Mouse (Mus musculus): ENCODE measurements around the gene Eif4g2. TPM values are rescaled to one million over a fixed set of nuclear protein-coding genes. Genes with fewer than 3 reads are reported as not detected.

Gene Eif4g2
- polyA plus RNA-seq, 1 experiment = 167 TPM

DNA sequence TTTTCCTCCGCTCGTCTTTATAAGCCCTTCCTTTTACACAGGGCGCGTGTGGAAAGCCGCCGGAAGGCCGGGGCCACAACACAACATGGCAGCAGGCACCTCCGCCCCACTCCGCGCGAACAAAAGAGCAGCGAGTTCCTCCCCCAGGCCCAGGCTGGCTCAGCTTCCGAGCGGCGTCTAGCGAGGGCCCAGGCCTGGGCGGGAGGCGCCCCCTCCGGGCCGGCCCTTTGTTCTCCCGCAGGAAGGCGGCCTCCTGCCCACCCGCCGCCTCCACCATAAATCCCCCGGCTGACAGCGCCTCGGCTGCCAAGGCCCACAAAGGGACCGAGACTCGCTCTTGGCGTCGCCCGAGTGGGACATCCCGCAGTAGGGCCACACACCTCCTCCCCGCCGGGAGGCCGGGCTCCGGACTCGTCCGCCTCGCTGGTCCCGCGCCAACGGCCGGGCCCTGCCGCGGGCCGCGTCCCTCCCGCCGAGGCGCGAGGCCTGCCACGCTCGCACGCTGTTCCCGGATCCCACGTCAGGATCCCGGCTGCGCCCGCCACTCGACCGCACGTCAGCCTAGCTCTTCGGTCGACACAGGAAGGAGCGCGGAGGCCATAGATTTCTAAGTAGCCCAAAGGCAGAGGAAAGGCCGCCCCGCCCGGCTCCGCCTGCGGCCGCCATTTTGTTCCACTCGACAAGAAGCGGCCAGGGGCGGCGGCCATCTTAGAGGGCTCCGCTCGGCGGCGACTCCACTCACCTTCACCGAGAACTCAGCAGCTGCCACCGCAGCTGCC, 598 bp downstream of the Eif4g2 start:
- TF ChIP-seq POLR2A (IDR thresholded peaks at IDR 0.05; ENCODE audit: control insufficient read depth, low read depth, low read length) = peak; percentile 41
- no peak for TF ChIP-seq CTCF (IDR thresholded peaks at IDR 0.05; ENCODE audit: control insufficient read depth, insufficient read depth, insufficient replicate concordance, low read depth, low read length)
- Histone ChIP-seq H3K4me3 (ENCODE audit: control insufficient read depth, low read depth, low read length) (peak overlapping the region; percentile 91), H3K27me3 (ENCODE audit: control insufficient read depth, insufficient read depth, low read length) (no peaks in the 10 kb centered on the region), H3K36me3 (ENCODE audit: control insufficient read depth, insufficient read depth, low read length) (peaks cover 4% of the 10 kb centered on the region), H3K27ac (ENCODE audit: control insufficient read depth, insufficient read depth, low read depth, low read length) (peak overlapping the region; percentile 98), H3K4me1 (ENCODE audit: control insufficient read depth, insufficient read depth, low read length) (peaks cover 7% of the 10 kb centered on the region; the same call in 1 of the 2 replicates)

- H3K27me3 ChIP-seq (ENCODE audit: control insufficient read depth, insufficient read depth, low read length) = no peaks in the 10 kb centered on the region
- peak overlapping the region; percentile 91; the same call in 1 of the 2 replicates for H3K4me3 ChIP-seq (ENCODE audit: control insufficient read depth, low read depth, low read length)
- TF ChIP-seq CTCF (IDR thresholded peaks at IDR 0.05; ENCODE audit: control insufficient read depth, insufficient read depth, insufficient replicate concordance, low read depth, low read length) (no peak), POLR2A (IDR thresholded peaks at IDR 0.05; ENCODE audit: control insufficient read depth, low read depth, low read length) (no peak)
- peaks cover 5% of the 10 kb centered on the region for H3K36me3 ChIP-seq (ENCODE audit: control insufficient read depth, insufficient read depth, low read length)
- H3K4me1 ChIP-seq (ENCODE audit: control insufficient read depth, insufficient read depth, low read length) = peaks cover 7% of the 10 kb centered on the region; the same call in 1 of the 2 replicates
- no peak overlapping the region for H3K27ac ChIP-seq (ENCODE audit: control insufficient read depth, insufficient read depth, low read depth, low read length)
These were observed 2.0 kb downstream of the Eif4g2 start for GRCm38 (mm10) chr7:111080876-111081275.

DNA sequence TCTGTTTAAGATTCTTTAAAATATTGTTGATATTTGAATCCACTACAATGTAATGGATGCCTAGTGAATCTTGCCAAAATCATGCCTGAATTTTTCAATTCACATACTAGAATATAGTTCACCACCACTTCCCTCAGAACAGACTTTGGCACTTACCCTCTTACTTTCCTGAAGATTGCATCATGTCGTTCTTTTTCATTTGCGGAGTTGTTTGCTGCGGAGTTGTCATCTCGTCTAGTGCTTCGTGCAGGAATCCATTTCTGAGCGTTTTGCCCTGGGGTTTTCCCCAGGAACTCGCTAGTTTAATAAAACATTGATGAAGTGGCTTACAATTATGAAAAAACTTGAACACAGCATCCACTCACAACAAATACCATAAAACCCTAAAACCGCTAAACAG, 2.8 kb downstream of the Eif4g2 start:
- Histone ChIP-seq H3K4me3 (ENCODE audit: control insufficient read depth, low read depth, low read length) (no peak overlapping the region), H3K27ac (ENCODE audit: control insufficient read depth, insufficient read depth, low read depth, low read length) (no peak overlapping the region), H3K4me1 (ENCODE audit: control insufficient read depth, insufficient read depth, low read length) (peaks cover 7% of the 10 kb centered on the region; the same call in 1 of the 2 replicates), H3K36me3 (ENCODE audit: control insufficient read depth, insufficient read depth, low read length) (peaks cover 5% of the 10 kb centered on the region), H3K27me3 (ENCODE audit: control insufficient read depth, insufficient read depth, low read length) (no peaks in the 10 kb centered on the region)
- TF ChIP-seq POLR2A (IDR thresholded peaks at IDR 0.05; ENCODE audit: control insufficient read depth, low read depth, low read length) (no peak), CTCF (IDR thresholded peaks at IDR 0.05; ENCODE audit: control insufficient read depth, insufficient read depth, insufficient replicate concordance, low read depth, low read length) (no peak)

- H3K36me3 ChIP-seq (ENCODE audit: control insufficient read depth, insufficient read depth, low read length) = peaks cover 6% of the 10 kb centered on the region
These were observed 4.6 kb downstream of the Eif4g2 start for GRCm38 (mm10) chr7:111078271-111078670.

DNA sequence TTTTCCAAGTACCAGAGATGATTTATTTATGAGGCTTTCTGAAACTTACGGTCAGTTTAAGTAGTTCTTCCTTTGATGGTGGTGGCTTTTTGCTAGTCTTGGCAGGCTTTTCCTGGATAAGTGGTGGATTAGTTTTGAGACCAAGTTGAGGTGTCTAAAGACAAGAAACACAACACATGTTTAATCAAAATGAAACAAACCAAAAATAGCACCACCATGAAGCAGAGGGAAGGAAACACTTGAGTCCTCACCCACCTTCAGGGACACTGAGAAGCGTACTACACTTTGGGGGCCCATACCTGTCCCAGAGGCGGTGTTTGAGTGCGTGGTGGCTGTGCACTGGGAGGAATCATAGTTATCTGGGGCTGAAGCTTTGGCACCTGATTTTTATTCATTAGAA, 7.5 kb downstream of the Eif4g2 start:
- Histone ChIP-seq H3K4me3 (ENCODE audit: control insufficient read depth, low read depth, low read length) (no peak overlapping the region), H3K4me1 (ENCODE audit: control insufficient read depth, insufficient read depth, low read length) (peaks cover 2% of the 10 kb centered on the region; the same call in 1 of the 2 replicates), H3K27me3 (ENCODE audit: control insufficient read depth, insufficient read depth, low read length) (no peaks in the 10 kb centered on the region), H3K36me3 (ENCODE audit: control insufficient read depth, insufficient read depth, low read length) (peaks cover 4% of the 10 kb centered on the region), H3K27ac (ENCODE audit: control insufficient read depth, insufficient read depth, low read depth, low read length) (no peak overlapping the region)
- TF ChIP-seq POLR2A (IDR thresholded peaks at IDR 0.05; ENCODE audit: control insufficient read depth, low read depth, low read length) = no peak
- TF ChIP-seq CTCF (IDR thresholded peaks at IDR 0.05; ENCODE audit: control insufficient read depth, insufficient read depth, insufficient replicate concordance, low read depth, low read length) = no peak

More at GRCm38 (mm10) chr7:111078271-111078670, 4.6 kb downstream of the Eif4g2 start:
- H3K4me3 ChIP-seq (ENCODE audit: control insufficient read depth, low read depth, low read length) = no peak overlapping the region
- no peak for TF ChIP-seq CTCF (IDR thresholded peaks at IDR 0.05; ENCODE audit: control insufficient read depth, insufficient read depth, insufficient replicate concordance, low read depth, low read length)
- TF ChIP-seq POLR2A (IDR thresholded peaks at IDR 0.05; ENCODE audit: control insufficient read depth, low read depth, low read length) = no peak
- no peaks in the 10 kb centered on the region for H3K27me3 ChIP-seq (ENCODE audit: control insufficient read depth, insufficient read depth, low read length)
- H3K4me1 ChIP-seq (ENCODE audit: control insufficient read depth, insufficient read depth, low read length) = peaks cover 5% of the 10 kb centered on the region; the same call in 1 of the 2 replicates
- H3K27ac ChIP-seq (ENCODE audit: control insufficient read depth, insufficient read depth, low read depth, low read length) = no peak overlapping the region

GRCm38 (mm10) chr7:111072410-111072809, 10.4 kb downstream of the Eif4g2 start:
- H3K4me3 ChIP-seq (ENCODE audit: control insufficient read depth, low read depth, low read length) = no peak overlapping the region
- TF ChIP-seq CTCF (IDR thresholded peaks at IDR 0.05; ENCODE audit: control insufficient read depth, insufficient read depth, insufficient replicate concordance, low read depth, low read length) (no peak), POLR2A (IDR thresholded peaks at IDR 0.05; ENCODE audit: control insufficient read depth, low read depth, low read length) (no peak)
- peaks cover 3% of the 10 kb centered on the region for H3K36me3 ChIP-seq (ENCODE audit: control insufficient read depth, insufficient read depth, low read length)
- no peaks in the 10 kb centered on the region for H3K27me3 ChIP-seq (ENCODE audit: control insufficient read depth, insufficient read depth, low read length)
- no peaks in the 10 kb centered on the region for H3K4me1 ChIP-seq (ENCODE audit: control insufficient read depth, insufficient read depth, low read length)
- H3K27ac ChIP-seq (ENCODE audit: control insufficient read depth, insufficient read depth, low read depth, low read length) = no peak overlapping the region

GRCm38 (mm10) chr7:111070167-111070496, 12.7 kb downstream of the Eif4g2 start:
- no peak overlapping the region for H3K4me3 ChIP-seq (ENCODE audit: control insufficient read depth, low read depth, low read length)
- no peak for TF ChIP-seq CTCF (IDR thresholded peaks at IDR 0.05; ENCODE audit: control insufficient read depth, insufficient read depth, insufficient replicate concordance, low read depth, low read length)
- no peak for TF ChIP-seq POLR2A (IDR thresholded peaks at IDR 0.05; ENCODE audit: control insufficient read depth, low read depth, low read length)
- H3K4me1 ChIP-seq (ENCODE audit: control insufficient read depth, insufficient read depth, low read length) = no peaks in the 10 kb centered on the region
- no peaks in the 10 kb centered on the region for H3K27me3 ChIP-seq (ENCODE audit: control insufficient read depth, insufficient read depth, low read length)
- peaks cover 2% of the 10 kb centered on the region for H3K36me3 ChIP-seq (ENCODE audit: control insufficient read depth, insufficient read depth, low read length)
- no peak overlapping the region for H3K27ac ChIP-seq (ENCODE audit: control insufficient read depth, insufficient read depth, low read depth, low read length)

Data from testis, adult 2 months (tissue).